Mouse (Mus musculus) bone marrow, adult 2 months (tissue): ENCODE measurements around the gene Tmem156. TPM values are rescaled to one million over a fixed set of nuclear protein-coding genes. Genes with fewer than 3 reads are reported as not detected.
"Not testable (repeated sequence)": the region's sequence is repeated elsewhere in the genome, so short reads cannot be mapped to it uniquely, and the experiment has no call there.

Experiments
- H3K27ac ChIP-seq: fragments of 200-500 bp; 2 replicates; pipeline ENCODE4 v1.5.1; 2012; ENCODE audit warnings: low read depth, mild to moderate bottlenecking, control low read depth, inconsistent platforms, low read length; ENCODE audit not compliant: control insufficient read depth, poor library complexity, insufficient read depth
- H3K4me1 ChIP-seq: fragments of 200-500 bp; 2 replicates; pipeline ENCODE4 v1.6.1; 2011; ENCODE audit warnings: low read length; ENCODE audit not compliant: control insufficient read depth, insufficient read depth
- H3K4me3 ChIP-seq: fragments of 200-500 bp; replicated peaks from 2 replicates; pipeline ENCODE3; 2011; ENCODE audit warnings: mild to moderate bottlenecking, low read depth, low read length, control low read depth; ENCODE audit not compliant: control insufficient read depth
- CTCF ChIP-seq: fragments of 200-500 bp; IDR thresholded peaks from 2 replicates; pipeline ENCODE4 v1.5.1; 2011; ENCODE audit warnings: low read length, control low read depth; ENCODE audit not compliant: control insufficient read depth, insufficient read depth
- POLR2A ChIP-seq: fragments of 200-500 bp; IDR thresholded peaks from 2 replicates; pipeline ENCODE4 v1.6.1; 2011; ENCODE audit warnings: low read depth, mild to moderate bottlenecking, control low read depth, low read length, borderline replicate concordance; ENCODE audit not compliant: control insufficient read depth
- WGBS: fragments of 180-500 bp; shearing (Covaris S2); methylation state at CpG from one replicate; pipeline ENCODE4 v1.1.7; 2018; 5-methylcytosine and 5-hydroxymethylcytosine counted together
- polyA plus RNA-seq: library from polyadenylated mRNA; stranded (reverse); fragments of >200 nt; gene quantifications from 2 replicates; pipeline ENCODE4 v1.2.4, GENCODE M21; 2011; ENCODE audit warnings: low replicate concordance; ENCODE audit not compliant: missing spikeins, insufficient read depth, insufficient read length

The Tmem156 gene
- polyA plus RNA-seq, 1 experiment: 8.5 TPM

GRCm38 (mm10) chr5:65119918-65120317 is 28.0 kb upstream of the Tmem156 start:
- H3K27ac ChIP-seq: peak overlapping the region; percentile 26; the same call in 1 of the 2 replicates
- TF ChIP-seq CTCF: no peak
- TF ChIP-seq POLR2A: no peak
- WGBS: 4% methylated on average over 3 of the region's 3 CpGs

GRCm38 (mm10) chr5:65119495-65119894 is 27.6 kb upstream of the Tmem156 start:
- H3K4me3 ChIP-seq: no peak overlapping the region
- WGBS: 19% methylated on average over 1 of the region's 1 CpGs
- H3K27ac ChIP-seq: no peak overlapping the region; the same call in 1 of the 2 replicates
- no peak for TF ChIP-seq POLR2A
- TF ChIP-seq CTCF: no peak
- peaks cover 3% of the 10 kb centered on the region for H3K4me1 ChIP-seq

More at GRCm38 (mm10) chr5:65119918-65120317, 28.0 kb upstream of the Tmem156 start:
- H3K4me3 ChIP-seq: no peak overlapping the region
- peaks cover 3% of the 10 kb centered on the region for H3K4me1 ChIP-seq

GRCm38 (mm10) chr5:65116789-65117188 is 24.9 kb upstream of the Tmem156 start:
- WGBS: 77% methylated on average over 2 of the region's 2 CpGs
- peak overlapping the region; percentile 57; the same call in 1 of the 2 replicates for H3K27ac ChIP-seq
- no peak overlapping the region for H3K4me3 ChIP-seq
- TF ChIP-seq CTCF (no peak), POLR2A (no peak)
- H3K4me1 ChIP-seq: peaks cover 3% of the 10 kb centered on the region

GRCm38 (mm10) chr5:65113323-65113722 is 21.4 kb upstream of the Tmem156 start:
- H3K27ac ChIP-seq: no peak overlapping the region
- H3K4me1 ChIP-seq: peaks cover 2% of the 10 kb centered on the region
- TF ChIP-seq POLR2A (no peak), CTCF (no peak)
- H3K4me3 ChIP-seq: no peak overlapping the region
- WGBS: 63% methylated on average over 6 of the region's 6 CpGs

- H3K27ac ChIP-seq, H3K4me3 ChIP-seq, H3K4me1 ChIP-seq: not testable (repeated sequence)
- WGBS: 55% methylated on average over 3 of the region's 3 CpGs
Observed at GRCm38 (mm10) chr5:65112225-65112624, 20.3 kb upstream of the Tmem156 start.

GRCm38 (mm10) chr5:65107773-65108432 is 16.0 kb upstream of the Tmem156 start:
- under 1% methylated on average over 42 of the region's 42 CpGs for WGBS
- TF ChIP-seq POLR2A (no peak), CTCF (no peak)
- H3K4me3 ChIP-seq: peak overlapping the region; percentile 69
- no peaks in the 10 kb centered on the region; the same call in 1 of the 2 replicates for H3K4me1 ChIP-seq
- peak overlapping the region; percentile 90 for H3K27ac ChIP-seq

GRCm38 (mm10) chr5:65106876-65107772 is 15.2 kb upstream of the Tmem156 start, which contains the start of gene Klhl5:
Gene Klhl5, plus strand, starts transcription at chr5:65107539.
- TF ChIP-seq POLR2A (no peak; the same call in 1 of the 2 replicates), CTCF (no peak)
- Histone ChIP-seq H3K4me1 (peaks cover 1% of the 10 kb centered on the region; the same call in 1 of the 2 replicates), H3K4me3 (peak within 1 kb of the TSS; percentile 69), H3K27ac (peak within 1 kb of the TSS; percentile 90)
- 5% methylated on average over 56 of the region's 56 CpGs for WGBS

- Histone ChIP-seq H3K4me1 (peaks cover 4% of the 10 kb centered on the region; the same call in 1 of the 2 replicates), H3K27ac (peak overlapping the region; percentile 75), H3K4me3 (peak overlapping the region; percentile 44)
Observed at GRCm38 (mm10) chr5:65102641-65103042, 10.7 kb upstream of the Tmem156 start.

More at GRCm38 (mm10) chr5:65102641-65103042, 10.7 kb upstream of the Tmem156 start:
- 2% methylated on average over 10 of the region's 10 CpGs for WGBS
- no peak for TF ChIP-seq CTCF
- no peak for TF ChIP-seq POLR2A
